Mouse (Mus musculus) E14TG2a.4 (cell line): ENCODE results near the gene Mras.
A peak's percentile ranks its signal among the peaks of the same experiment; 100 is the strongest.

Source experiments
- H3K27me3 ChIP-seq: 2 replicates; pipeline ENCODE4 v1.6.1; 2014; ENCODE audit warnings: low read length, control low read depth; ENCODE audit not compliant: insufficient read depth
- H3K36me3 ChIP-seq: 2 replicates; pipeline ENCODE4 v1.6.1; 2014; ENCODE audit warnings: low read length, control low read depth; ENCODE audit not compliant: insufficient read depth
- H3K4me1 ChIP-seq: replicated peaks from 2 replicates; pipeline ENCODE4 v1.6.1; 2014; ENCODE audit warnings: low read depth, low read length, control low read depth
- H3K4me3 ChIP-seq: replicated peaks from 2 replicates; pipeline ENCODE4 v1.5.1; 2014; ENCODE audit warnings: mild to moderate bottlenecking, low read length
- H3K9me3 ChIP-seq: 2 replicates; pipeline ENCODE4 v1.6.1; 2014; ENCODE audit warnings: low read length, control low read depth
- CTCF ChIP-seq: conservative IDR thresholded peaks from 2 replicates; pipeline ENCODE4 v1.5.1; 2014; ENCODE audit warnings: low read length
- NANOG ChIP-seq: IDR thresholded peaks from 2 replicates; pipeline ENCODE4 v1.6.1; 2014; ENCODE audit warnings: borderline replicate concordance, low read length, mixed read lengths
- POU5F1 ChIP-seq: IDR thresholded peaks from 2 replicates; pipeline ENCODE4 v1.6.1; 2014; ENCODE audit warnings: low read length, borderline replicate concordance

The Mras gene

GRCm38 (mm10) chr9:99390201-99390600 is 47.0 kb downstream of the Mras start:
- no peaks in the 10 kb centered on the region for H3K27me3 ChIP-seq
- TF ChIP-seq POU5F1: no peak
- TF ChIP-seq CTCF: no peak
- no peak for TF ChIP-seq NANOG
- no peak overlapping the region for H3K4me3 ChIP-seq
- peaks cover 20% of the 10 kb centered on the region for H3K9me3 ChIP-seq
- peaks cover 95% of the 10 kb centered on the region for H3K36me3 ChIP-seq
- peaks cover 71% of the 10 kb centered on the region for H3K4me1 ChIP-seq

GRCm38 (mm10) chr9:99389506-99389905 is 47.7 kb downstream of the Mras start:
- peaks cover 88% of the 10 kb centered on the region for H3K36me3 ChIP-seq
- peaks cover 64% of the 10 kb centered on the region for H3K4me1 ChIP-seq
- no peaks in the 10 kb centered on the region for H3K27me3 ChIP-seq
- TF ChIP-seq NANOG: no peak
- TF ChIP-seq POU5F1: no peak
- TF ChIP-seq CTCF: no peak
- peaks cover 20% of the 10 kb centered on the region for H3K9me3 ChIP-seq
- no peak overlapping the region for H3K4me3 ChIP-seq

DNA sequence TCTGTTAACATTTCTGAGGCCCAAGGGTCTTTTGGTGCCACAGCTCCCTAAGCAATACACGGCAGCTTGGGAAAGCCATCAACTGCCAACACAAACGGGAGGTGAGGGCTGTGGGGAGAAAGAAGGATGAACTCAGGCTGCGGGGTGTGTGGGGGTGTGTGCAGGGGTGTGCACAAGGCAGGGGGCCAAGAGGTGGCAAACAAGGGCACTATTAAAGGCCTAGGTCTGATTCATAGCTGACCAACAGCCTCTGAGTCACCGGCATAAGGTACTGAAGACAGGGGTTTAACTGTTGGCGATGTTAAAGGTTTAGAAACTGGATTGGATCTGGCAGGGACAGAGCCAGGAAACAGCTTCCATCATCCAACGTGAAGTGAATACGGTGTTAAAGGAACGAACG is 48.3 kb downstream of the Mras start:
- H3K4me1 ChIP-seq: peaks cover 61% of the 10 kb centered on the region
- no peak for TF ChIP-seq NANOG
- no peak for TF ChIP-seq POU5F1
- no peak for TF ChIP-seq CTCF
- peaks cover 20% of the 10 kb centered on the region for H3K9me3 ChIP-seq
- no peak overlapping the region for H3K4me3 ChIP-seq
- peaks cover 82% of the 10 kb centered on the region for H3K36me3 ChIP-seq
- no peaks in the 10 kb centered on the region for H3K27me3 ChIP-seq

DNA sequence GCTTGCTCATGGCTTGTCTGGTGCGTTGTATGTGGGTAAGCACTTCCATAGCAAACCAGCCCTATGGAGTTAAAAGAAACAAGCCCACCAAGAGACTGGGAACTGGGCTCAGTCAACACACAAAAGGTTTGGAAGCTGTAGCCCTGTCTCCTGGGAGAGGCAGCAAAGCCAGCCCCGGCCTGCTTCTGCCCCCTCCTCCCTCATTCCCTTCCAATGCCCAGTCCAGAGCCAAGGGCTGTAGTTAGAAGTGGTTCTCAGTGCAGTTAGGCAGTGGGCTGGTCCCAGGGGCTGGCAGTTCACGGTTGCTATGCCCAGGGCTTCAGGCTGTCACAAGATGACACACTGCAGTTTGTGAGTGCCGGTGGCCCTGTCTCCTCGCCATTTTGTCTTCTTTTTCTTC is 49.1 kb downstream of the Mras start:
- TF ChIP-seq NANOG (no peak), POU5F1 (no peak), CTCF (no peak)
- no peaks in the 10 kb centered on the region; the same call in 1 of the 2 replicates for H3K27me3 ChIP-seq
- H3K4me1 ChIP-seq: peaks cover 61% of the 10 kb centered on the region
- no peak overlapping the region for H3K4me3 ChIP-seq
- H3K9me3 ChIP-seq: peaks cover 13% of the 10 kb centered on the region
- peaks cover 74% of the 10 kb centered on the region for H3K36me3 ChIP-seq

GRCm38 (mm10) chr9:99382556-99382955 is 54.6 kb downstream of the Mras start:
- H3K4me3 ChIP-seq: no peak overlapping the region
- H3K27me3 ChIP-seq: peaks cover 8% of the 10 kb centered on the region
- H3K36me3 ChIP-seq: peaks cover 21% of the 10 kb centered on the region
- no peaks in the 10 kb centered on the region for H3K9me3 ChIP-seq
- peaks cover 55% of the 10 kb centered on the region for H3K4me1 ChIP-seq
- TF ChIP-seq NANOG (no peak), POU5F1 (no peak), CTCF (no peak)

DNA sequence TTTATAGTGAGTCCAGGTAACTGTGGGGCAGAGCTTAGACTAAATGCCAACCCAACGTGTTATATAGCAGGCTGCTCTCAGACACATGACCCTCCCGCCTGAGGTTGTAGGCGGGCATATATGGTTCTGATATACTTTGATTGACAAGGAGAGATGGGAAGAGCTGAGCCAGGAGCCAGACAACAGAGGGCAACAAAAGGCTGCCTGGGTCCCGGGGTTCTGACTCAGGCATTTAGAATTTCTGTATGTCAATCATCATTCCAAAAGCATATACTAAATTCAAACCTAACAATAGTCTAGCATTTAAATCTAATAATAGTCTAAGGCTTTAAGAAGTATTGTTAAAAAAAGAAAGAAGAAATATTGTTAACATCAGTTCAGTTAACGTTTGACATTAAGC is 58.0 kb downstream of the Mras start:
- H3K4me1 ChIP-seq: peaks cover 46% of the 10 kb centered on the region
- TF ChIP-seq POU5F1: no peak
- TF ChIP-seq NANOG: no peak
- H3K9me3 ChIP-seq: no peaks in the 10 kb centered on the region
- no peak overlapping the region for H3K4me3 ChIP-seq
- peaks cover 8% of the 10 kb centered on the region for H3K27me3 ChIP-seq
- H3K36me3 ChIP-seq: no peaks in the 10 kb centered on the region

GRCm38 (mm10) chr9:99376591-99377418 is 60.4 kb downstream of the Mras start:
- Histone ChIP-seq H3K27me3 (peaks cover 11% of the 10 kb centered on the region), H3K9me3 (no peaks in the 10 kb centered on the region), H3K36me3 (no peaks in the 10 kb centered on the region), H3K4me1 (peaks cover 46% of the 10 kb centered on the region), H3K4me3 (0 out of 2 replicates have a peak overlapping the region, but pooled peaks have one; percentile 7)
- TF ChIP-seq POU5F1: peak; percentile 62; the same call in 1 of the 2 replicates
- peak; percentile 98 for TF ChIP-seq CTCF
- TF ChIP-seq NANOG: no peak

GRCm38 (mm10) chr9:99368431-99368830 is 68.8 kb downstream of the Mras start:
- TF ChIP-seq POU5F1: peak; percentile 43; the same call in 1 of the 2 replicates
- no peak for TF ChIP-seq CTCF
- Histone ChIP-seq H3K36me3 (no peaks in the 10 kb centered on the region), H3K4me3 (0 out of 2 replicates have a peak overlapping the region, but pooled peaks have one; percentile 3)

GRCm38 (mm10) chr9:99365906-99366305 is 71.3 kb downstream of the Mras start:
- Histone ChIP-seq H3K36me3 (no peaks in the 10 kb centered on the region), H3K9me3 (no peaks in the 10 kb centered on the region), H3K27me3 (no peaks in the 10 kb centered on the region; the same call in 1 of the 2 replicates), H3K4me1 (peaks cover 34% of the 10 kb centered on the region), H3K4me3 (no peak overlapping the region)
- TF ChIP-seq CTCF: no peak
- TF ChIP-seq POU5F1: no peak
- TF ChIP-seq NANOG: no peak

More at GRCm38 (mm10) chr9:99368431-99368830, 68.8 kb downstream of the Mras start:
- H3K9me3 ChIP-seq: no peaks in the 10 kb centered on the region
- no peaks in the 10 kb centered on the region for H3K27me3 ChIP-seq
- peaks cover 27% of the 10 kb centered on the region for H3K4me1 ChIP-seq
